In genomic region chr1:164249332-164249711, GRCm38 (mm10) we compare ENCODE assay signal across 8 mouse cellular contexts. TPM values are rescaled to one million over a fixed set of nuclear protein-coding genes. Genes with fewer than 3 reads are reported as not detected.
DNase-seq lines count a peak whose midpoint lies in the region; ATAC-seq and TF ChIP-seq lines count a peak whose summit lies in the region.

No protein-coding gene starts in this region.

- peak overlapping the region; percentile 78 for H3K9ac ChIP-seq in hindbrain, embryonic 13.5 days

- H3K4me1 ChIP-seq in spleen, adult 2 months (ENCODE audit: control insufficient read depth, insufficient read depth, insufficient read length) = peaks cover 3% of the 10 kb centered on the region; the same call in 1 of the 2 replicates
- peaks cover 26% of the 10 kb centered on the region for H3K4me1 ChIP-seq in hindbrain, embryonic 13.5 days (replicated peaks)
- H3K4me1 ChIP-seq in midbrain, embryonic 10.5 days = peaks cover 41% of the 10 kb centered on the region

- TF ChIP-seq POLR2A in spleen, adult 2 months (IDR thresholded peaks at IDR 0.05; ENCODE audit: low read depth, low read length) = no peak

- no peaks in the 10 kb centered on the region for H3K9me3 ChIP-seq in hindbrain, embryonic 13.5 days
- no peaks in the 10 kb centered on the region for H3K9me3 ChIP-seq in midbrain, embryonic 10.5 days (replicated peaks)

- TF ChIP-seq CTCF in spleen, adult 2 months (IDR thresholded peaks at IDR 0.05; ENCODE audit: extremely low read depth, insufficient read depth, insufficient read length, insufficient replicate concordance) = no peak

- H3K4me3 ChIP-seq in spleen, adult 2 months (ENCODE audit: extremely low read depth, insufficient read depth, insufficient read length) = peak overlapping the region; percentile 71
- peak overlapping the region; percentile 74 for H3K4me3 ChIP-seq in hindbrain, embryonic 13.5 days
- H3K4me3 ChIP-seq in midbrain, embryonic 10.5 days = peak overlapping the region; percentile 80

- H3K27me3 ChIP-seq in spleen, adult 2 months (ENCODE audit: control insufficient read depth, insufficient read depth, low read length) = no peaks in the 10 kb centered on the region
- peaks cover 12% of the 10 kb centered on the region; the same call in 1 of the 2 replicates for H3K27me3 ChIP-seq in hindbrain, embryonic 13.5 days
- peaks cover 30% of the 10 kb centered on the region for H3K27me3 ChIP-seq in midbrain, embryonic 10.5 days (ENCODE audit: low read depth, poor library complexity, severe bottlenecking)

- DNase-seq in adrenal gland, adult 8-10 months = peak; percentile 28
- no peak for DNase-seq in adrenal gland, postnatal 36 days
- peak in 1 of 2 experiments; percentile 14 for DNase-seq in spleen, adult 2 months (ENCODE audit: low read depth in 1 of 2, low spot score in 2 of 2)
- no peak for DNase-seq in spleen, postnatal 36 days (ENCODE audit: low spot score in 2 of 2)
- DNase-seq in midbrain, embryonic 10.5 days (ENCODE audit: low spot score) = no peak
- DNase-seq in thymus, postnatal 25 days = no peak
- no peak for DNase-seq in layer of hippocampus, adult 9-10 months (ENCODE audit: low spot score)

- peak; percentile 23 for ATAC-seq in hindbrain, embryonic 13.5 days (ENCODE audit: low FRiP score)

- 2% methylated on average over 33 of the region's 33 CpGs for WGBS in spleen, adult 2 months
- WGBS in hindbrain, embryonic 13.5 days = under 1% methylated on average over 33 of the region's 33 CpGs
- WGBS in midbrain, embryonic 10.5 days = under 1% methylated on average over 33 of the region's 33 CpGs

- H3K4me2 ChIP-seq in hindbrain, embryonic 13.5 days = peak overlapping the region; percentile 76

- no peaks in the 10 kb centered on the region for H3K36me3 ChIP-seq in spleen, adult 2 months (ENCODE audit: control insufficient read depth, insufficient read depth, low read length)
- H3K36me3 ChIP-seq in hindbrain, embryonic 13.5 days = no peaks in the 10 kb centered on the region
- H3K36me3 ChIP-seq in midbrain, embryonic 10.5 days = no peaks in the 10 kb centered on the region

- H3K27ac ChIP-seq in spleen, adult 2 months (ENCODE audit: insufficient read depth, low read length) = no peak overlapping the region; the same call in 1 of the 2 replicates
- peak overlapping the region; percentile 74 for H3K27ac ChIP-seq in hindbrain, embryonic 13.5 days
- peak overlapping the region; percentile 89 for H3K27ac ChIP-seq in midbrain, embryonic 10.5 days (replicated peaks)

RNA-seq across cellular contexts. Expression of gene Slc19a2, which starts 0.5 kb away (rescaled TPM):
- total RNA-seq in adrenal gland, adult 8-10 months (2022) = 10 to 100 TPM; 26.5 to 34.7 (median 32.3) TPM
- total RNA-seq in adrenal gland, postnatal 36 days (2021) = 10 to 100 TPM; 17.4 to 25.5 TPM
- 2.9 and 4.2 TPM in 2 replicates for polyA plus RNA-seq in spleen, adult 2 months (2012; rRNA removed)
- polyA plus RNA-seq in hindbrain, embryonic 13.5 days (2015; fragmentation: Nextera tagmentation; extraction: Ambion mirVana) = 5.8 and 7.1 TPM in 2 replicates
- 11.1 and 12.0 TPM in 2 replicates for polyA plus RNA-seq in midbrain, embryonic 10.5 days (2016; fragmentation: Nextera tagmentation; extraction: Ambion mirVana)

RNA-seq across cellular contexts. Expression of gene Ccdc181, which starts 26.1 kb away (rescaled TPM):
- total RNA-seq in adrenal gland, adult 8-10 months (2022) = 10 to 100 TPM in 3 of 4 experiments, 1 to 10 TPM in 1; 8.2 to 13.3 (median 11.6) TPM
- total RNA-seq in adrenal gland, postnatal 36 days (2021) = 10 to 100 TPM in 1 of 2 experiments, 1 to 10 TPM in 1; 7.9 to 11.1 TPM
- polyA plus RNA-seq in spleen, adult 2 months (2012; rRNA removed) = 0.92 and 1.0 TPM in 2 replicates
- polyA plus RNA-seq in hindbrain, embryonic 13.5 days (2015; fragmentation: Nextera tagmentation; extraction: Ambion mirVana) = 22.7 TPM in 2 replicates
- 11.5 and 14.5 TPM in 2 replicates for polyA plus RNA-seq in midbrain, embryonic 10.5 days (2016; fragmentation: Nextera tagmentation; extraction: Ambion mirVana)

RNA-seq across cellular contexts. Expression of gene Nme7, which starts 54.6 kb away (rescaled TPM):
- total RNA-seq in adrenal gland, adult 8-10 months (2022) = 10 to 100 TPM; 25.7 to 27.3 (median 26.2) TPM
- total RNA-seq in adrenal gland, postnatal 36 days (2021) = 10 to 100 TPM; 13.2 to 19.8 TPM
- polyA plus RNA-seq in spleen, adult 2 months (2012; rRNA removed) = 2.5 and 3.8 TPM in 2 replicates
- polyA plus RNA-seq in hindbrain, embryonic 13.5 days (2015; fragmentation: Nextera tagmentation; extraction: Ambion mirVana) = 30.1 and 30.3 TPM in 2 replicates
- polyA plus RNA-seq in midbrain, embryonic 10.5 days (2016; fragmentation: Nextera tagmentation; extraction: Ambion mirVana) = 32.2 and 36.3 TPM in 2 replicates

RNA-seq across cellular contexts. Expression of gene Blzf1, which starts 58.0 kb away (rescaled TPM):
- total RNA-seq in adrenal gland, adult 8-10 months (2022) = 10 to 100 TPM; 23.2 to 27.1 (median 24.6) TPM
- 10 to 100 TPM; 30.7 to 30.9 TPM for total RNA-seq in adrenal gland, postnatal 36 days (2021)
- 1.1 and 1.3 TPM in 2 replicates for polyA plus RNA-seq in spleen, adult 2 months (2012; rRNA removed)
- polyA plus RNA-seq in hindbrain, embryonic 13.5 days (2015; fragmentation: Nextera tagmentation; extraction: Ambion mirVana) = 32.1 and 33.0 TPM in 2 replicates
- polyA plus RNA-seq in midbrain, embryonic 10.5 days (2016; fragmentation: Nextera tagmentation; extraction: Ambion mirVana) = 26.0 and 27.2 TPM in 2 replicates
